ENCODE assay signal across 8 mouse cellular contexts in the genomic region with DNA sequence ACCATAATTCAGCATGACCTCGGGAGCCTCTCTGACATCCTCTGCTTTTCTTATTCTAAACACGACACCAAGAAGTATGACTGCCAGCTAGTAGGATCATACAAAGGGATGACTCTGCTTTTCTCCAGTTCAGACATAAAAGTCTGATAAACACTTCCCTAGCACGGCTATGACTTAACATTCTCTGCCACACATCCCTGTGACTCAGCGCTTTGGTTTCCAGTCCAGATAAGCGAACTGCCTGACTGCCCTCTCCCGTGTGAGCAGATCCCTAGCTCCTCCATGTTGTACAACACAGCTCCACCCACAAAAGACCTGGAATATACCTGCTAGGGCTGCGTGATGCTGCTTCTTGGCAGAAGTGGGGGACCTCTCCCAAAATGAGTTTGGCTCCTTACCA. TPM values are rescaled to one million over a fixed set of nuclear protein-coding genes. Genes with fewer than 3 reads are reported as not detected.
DNase-seq lines count a peak whose midpoint lies in the region; ATAC-seq and TF ChIP-seq lines count a peak whose summit lies in the region.

No protein-coding gene starts in this region.

- no peaks in the 10 kb centered on the region for H3K4me1 ChIP-seq in hindbrain, embryonic 11.5 days (replicated peaks; ENCODE audit: control insufficient read depth, insufficient read depth, low read length)
- H3K4me1 ChIP-seq in hindbrain, embryonic 10.5 days (replicated peaks): peaks cover 19% of the 10 kb centered on the region
- H3K4me1 ChIP-seq in erythroblast, embryonic 14.5 days (ENCODE audit: control insufficient read depth): peaks cover 100% of the 10 kb centered on the region
- H3K4me1 ChIP-seq in liver, embryonic 11.5 days (replicated peaks; ENCODE audit: control insufficient read depth, insufficient read depth, low read length): peaks cover 67% of the 10 kb centered on the region
- 0 out of 2 replicates have a peak, but pooled peaks cover 3% of the 10 kb centered on the region for H3K4me1 ChIP-seq in stomach, postnatal 0 days (replicated peaks; ENCODE audit: control insufficient read depth, insufficient read depth)

- 62% methylated on average over 7 of the region's 7 CpGs for WGBS in hindbrain, embryonic 11.5 days
- 61% methylated on average over 7 of the region's 7 CpGs for WGBS in hindbrain, embryonic 10.5 days
- 18% methylated on average over 7 of the region's 7 CpGs for WGBS in liver, embryonic 11.5 days
- 23% methylated on average over 7 of the region's 7 CpGs for WGBS in stomach, postnatal 0 days

- TF ChIP-seq CTCF in stomach, postnatal 0 days (IDR thresholded peaks at IDR 0.05; ENCODE audit: low read depth): no peak

- H3K27ac ChIP-seq in hindbrain, embryonic 11.5 days (ENCODE audit: low read depth, low read length): no peak overlapping the region
- H3K27ac ChIP-seq in hindbrain, embryonic 10.5 days: no peak overlapping the region
- peak overlapping the region; percentile 85 for H3K27ac ChIP-seq in liver, embryonic 11.5 days (ENCODE audit: low read depth, low read length)
- peak overlapping the region; percentile 45 for H3K27ac ChIP-seq in stomach, postnatal 0 days (replicated peaks)

- no peaks in the 10 kb centered on the region for H3K9me3 ChIP-seq in hindbrain, embryonic 11.5 days (ENCODE audit: control insufficient read depth, low read length)
- no peaks in the 10 kb centered on the region for H3K9me3 ChIP-seq in hindbrain, embryonic 10.5 days
- H3K9me3 ChIP-seq in erythroblast, embryonic 14.5 days (ENCODE audit: control insufficient read depth, low read length): no peaks in the 10 kb centered on the region
- H3K9me3 ChIP-seq in liver, embryonic 11.5 days (ENCODE audit: control insufficient read depth, low read length): no peaks in the 10 kb centered on the region
- H3K9me3 ChIP-seq in stomach, postnatal 0 days (ENCODE audit: control insufficient read depth, low read length): no peaks in the 10 kb centered on the region

- no peak overlapping the region for H3K4me3 ChIP-seq in hindbrain, embryonic 11.5 days (ENCODE audit: low read depth, low read length)
- H3K4me3 ChIP-seq in hindbrain, embryonic 10.5 days: no peak overlapping the region
- peak overlapping the region; percentile 62 for H3K4me3 ChIP-seq in erythroblast, embryonic 14.5 days (replicated peaks)
- no peak overlapping the region for H3K4me3 ChIP-seq in liver, embryonic 11.5 days (ENCODE audit: low read depth, low read length)
- H3K4me3 ChIP-seq in stomach, postnatal 0 days (ENCODE audit: low read depth, low read length): no peak overlapping the region

- DNase-seq in hindbrain, embryonic 11.5 days (ENCODE audit: low spot score): no peak
- no peak for DNase-seq in hindbrain, embryonic 10.5 days (ENCODE audit: low spot score)
- DNase-seq in MEL-GATA-1-ER (ENCODE audit: extremely low read depth, low read depth): peak; percentile 97
- DNase-seq in liver, embryonic 11.5 days (ENCODE audit: low spot score): peak; percentile 66
- peak; percentile 77 for DNase-seq in stomach, postnatal 0 days (ENCODE audit: low spot score)
- DNase-seq in frontal cortex, postnatal 25 days (ENCODE audit: low spot score in 2 of 2): no peak
- DNase-seq in cerebellum, adult 11-12 months: no peak

- H3K36me3 ChIP-seq in hindbrain, embryonic 11.5 days (ENCODE audit: control insufficient read depth, insufficient read depth, low read length): no peaks in the 10 kb centered on the region
- H3K36me3 ChIP-seq in hindbrain, embryonic 10.5 days: peaks cover 20% of the 10 kb centered on the region; the same call in 1 of the 2 replicates
- H3K36me3 ChIP-seq in erythroblast, embryonic 14.5 days (ENCODE audit: control insufficient read depth): peaks cover 98% of the 10 kb centered on the region
- no peaks in the 10 kb centered on the region for H3K36me3 ChIP-seq in liver, embryonic 11.5 days (ENCODE audit: control insufficient read depth, insufficient read depth, low read length)
- no peaks in the 10 kb centered on the region; the same call in 1 of the 2 replicates for H3K36me3 ChIP-seq in stomach, postnatal 0 days (ENCODE audit: control insufficient read depth, insufficient read depth, low read length)

- no peaks in the 10 kb centered on the region for H3K27me3 ChIP-seq in hindbrain, embryonic 11.5 days (ENCODE audit: control insufficient read depth, insufficient read depth, low read length)
- H3K27me3 ChIP-seq in hindbrain, embryonic 10.5 days (ENCODE audit: insufficient read depth, poor library complexity, severe bottlenecking): no peaks in the 10 kb centered on the region
- H3K27me3 ChIP-seq in erythroblast, embryonic 14.5 days (ENCODE audit: control insufficient read depth): no peaks in the 10 kb centered on the region
- H3K27me3 ChIP-seq in liver, embryonic 11.5 days (replicated peaks; ENCODE audit: control insufficient read depth, insufficient read depth, low read length): no peaks in the 10 kb centered on the region
- no peaks in the 10 kb centered on the region for H3K27me3 ChIP-seq in stomach, postnatal 0 days (ENCODE audit: control insufficient read depth, insufficient read depth, low read length)

- H3K9ac ChIP-seq in hindbrain, embryonic 11.5 days (ENCODE audit: low read depth, low read length): no peak overlapping the region
- peak overlapping the region; percentile 42; the same call in 1 of the 2 replicates for H3K9ac ChIP-seq in liver, embryonic 11.5 days (ENCODE audit: low read depth, low read length)
- no peak overlapping the region; the same call in 1 of the 2 replicates for H3K9ac ChIP-seq in stomach, postnatal 0 days (ENCODE audit: low read length)

- H3K4me2 ChIP-seq in hindbrain, embryonic 11.5 days (replicated peaks; ENCODE audit: low read depth, low read length): no peak overlapping the region
- peak overlapping the region; percentile 57 for H3K4me2 ChIP-seq in liver, embryonic 11.5 days
- no peak overlapping the region for H3K4me2 ChIP-seq in stomach, postnatal 0 days (replicated peaks; ENCODE audit: low read depth)

- TF ChIP-seq EP300 in stomach, postnatal 0 days (optimal IDR thresholded peaks at IDR 0.05): no peak

- 0 out of 2 replicates have a peak, but pooled peaks have one; percentile 43 for ATAC-seq in hindbrain, embryonic 11.5 days (ENCODE audit: low FRiP score)
- ATAC-seq in liver, embryonic 11.5 days (replicated peaks; ENCODE audit: low FRiP score): peak; percentile 90
- ATAC-seq in stomach, postnatal 0 days (ENCODE audit: low FRiP score, low TSS enrichment): peak; percentile 92

RNA-seq across cellular contexts. Expression of a gene that starts 12.2 kb away (rescaled TPM):
- polyA plus RNA-seq in hindbrain, embryonic 11.5 days (2014; fragmentation: Nextera tagmentation; extraction: Ambion mirVana): 9.6 and 11.9 TPM in 2 replicates
- 7.3 and 8.4 TPM in 2 replicates for polyA plus RNA-seq in hindbrain, embryonic 10.5 days (2016; fragmentation: Nextera tagmentation; extraction: Ambion mirVana)
- polyA plus RNA-seq in erythroblast, embryonic 14.5 days (2012): 9.2 and 14.3 TPM in 2 replicates
- 11.0 and 11.6 TPM in 2 replicates for polyA plus RNA-seq in liver, embryonic 11.5 days (2014; fragmentation: Nextera tagmentation; extraction: Ambion mirVana)
- 6.9 and 7.5 TPM in 2 replicates for polyA plus RNA-seq in stomach, postnatal 0 days (2015; fragmentation: Nextera tagmentation; extraction: Ambion mirVana)

Comparison
In these comparisons a context has a peak if more than half of its experiments do, and no peak if none do; other contexts are left out.
1. DNase-seq: peak in MEL-GATA-1-ER (single experiment), liver, embryonic 11.5 days (single experiment) and stomach, postnatal 0 days (single experiment); none in hindbrain, embryonic 11.5 days (single experiment), hindbrain, embryonic 10.5 days (single experiment), frontal cortex, postnatal 25 days (0 of 2) and cerebellum, adult 11-12 months (single experiment).
2. H3K27ac ChIP-seq: peak in liver, embryonic 11.5 days (single experiment) and stomach, postnatal 0 days (single experiment); none in hindbrain, embryonic 11.5 days (single experiment) and hindbrain, embryonic 10.5 days (single experiment).
3. Peak in every context shown above with its lines, with median percentiles within 50 percentile points of each other: ATAC-seq.